Mouse (Mus musculus) T-helper 1 cell (primary cell): ENCODE measurements around the gene Galnt7.

Source experiments
- in situ Hi-C: fragments of 300-600 bp; cut with MboI, MseI; formaldehyde crosslinking; loops from one replicate; pipeline ENCODE4 v1.15.1; 2025; ENCODE audit warnings: high pct_unique_total_duplicates

The Galnt7 gene

GRCm38 (mm10) chr8:57628787-57629664 lies 23.8 kb downstream of the Galnt7 start:
- in situ Hi-C loops, result no loop called here

GRCm38 (mm10) chr8:57627946-57628786 lies 24.7 kb downstream of the Galnt7 start:
- in situ Hi-C loops, result no loop called here

GRCm38 (mm10) chr8:57623955-57624354 lies 28.9 kb downstream of the Galnt7 start:
- in situ Hi-C loops, result no loop called here

- in situ Hi-C loops, result no loop called here
Observed at GRCm38 (mm10) chr8:57623051-57623450, 29.8 kb downstream of the Galnt7 start.

DNA sequence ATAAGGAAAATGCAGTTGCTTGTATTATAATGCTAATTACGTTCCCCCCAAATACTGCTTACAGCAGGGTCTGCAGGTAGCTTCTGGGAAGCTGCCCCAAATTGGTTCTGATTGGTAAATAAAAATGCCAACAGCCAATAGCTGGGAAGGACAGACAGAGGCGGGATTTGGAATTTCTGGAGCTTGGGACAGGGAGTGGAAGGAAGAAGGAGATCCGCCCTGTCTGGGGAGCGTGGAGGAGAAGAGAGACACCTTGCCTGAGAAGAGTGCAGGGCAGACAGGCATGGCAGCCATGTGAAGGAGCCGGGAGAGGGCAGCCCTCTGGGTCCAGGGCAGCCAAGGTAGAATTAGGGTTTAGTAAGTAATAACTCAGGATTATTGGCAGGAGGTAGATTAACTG lies 35.9 kb downstream of the Galnt7 start:
- in situ Hi-C loops, result no loop called here

DNA sequence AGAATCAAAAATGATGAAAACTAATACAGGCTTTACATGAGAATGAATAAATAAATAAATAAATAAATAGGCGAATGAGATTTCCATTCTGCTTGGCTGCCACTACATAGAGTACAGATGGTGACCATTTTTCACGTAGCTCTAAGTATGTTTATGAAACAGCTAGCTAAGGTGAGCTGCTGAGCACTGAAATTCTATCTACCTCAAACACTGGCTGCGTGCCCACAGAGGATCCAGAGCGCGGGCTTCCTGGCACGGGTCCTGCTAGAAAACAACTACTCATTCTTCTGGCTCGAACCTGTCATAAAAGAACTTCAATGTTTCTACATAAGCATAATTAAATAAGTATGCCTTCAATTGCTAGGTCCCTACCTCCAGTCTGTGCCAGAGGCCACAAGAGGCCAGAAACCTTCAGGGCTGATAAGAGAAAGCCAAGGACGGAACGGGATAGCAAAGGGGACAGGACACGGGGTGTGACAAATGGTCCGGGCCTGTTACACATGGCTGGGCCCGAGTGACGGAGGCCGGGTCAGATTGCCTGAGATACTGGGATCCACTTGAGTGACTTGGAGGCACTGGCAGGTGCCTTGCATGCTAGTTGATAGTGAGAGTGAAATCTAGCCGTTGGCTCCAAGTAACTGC lies 37.7 kb downstream of the Galnt7 start:
- in situ Hi-C loops, result no loop called here

GRCm38 (mm10) chr8:57611419-57611977 lies 41.3 kb downstream of the Galnt7 start:
- in situ Hi-C loops, result no loop called here

DNA sequence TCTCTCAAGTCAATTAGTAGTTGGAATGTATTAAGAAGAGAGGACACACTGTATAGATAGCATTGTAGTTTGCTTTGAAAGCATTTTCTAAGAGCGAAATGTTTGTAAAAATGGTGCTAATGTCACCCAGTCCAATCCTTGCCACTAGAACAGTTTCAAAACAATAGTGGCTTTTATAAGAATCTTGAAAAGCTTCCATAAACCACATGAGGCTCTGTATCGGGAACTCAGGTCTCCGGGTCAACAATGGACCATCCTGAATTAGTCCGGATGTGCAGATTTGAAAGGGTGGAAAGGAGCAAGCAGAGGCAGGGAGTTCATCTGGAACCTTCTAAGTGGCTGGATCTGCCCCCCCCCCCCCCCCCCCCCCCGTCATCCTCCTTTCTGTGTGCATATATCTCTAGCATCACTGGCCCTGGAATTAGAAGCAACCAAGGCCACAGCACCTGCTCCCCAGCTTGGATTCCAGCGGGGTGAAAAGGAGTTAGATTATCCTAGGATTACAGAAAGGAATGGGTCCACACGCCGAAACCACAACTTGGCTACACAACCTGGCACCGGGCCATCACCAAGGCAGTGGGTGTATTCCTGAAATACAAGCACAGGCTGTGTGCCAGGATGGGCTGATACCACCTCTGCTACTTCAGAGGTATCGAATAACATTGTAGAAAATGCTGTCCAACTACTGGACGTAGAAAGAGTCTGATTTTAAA lies 42.0 kb downstream of the Galnt7 start:
- in situ Hi-C loops, result no loop called here

GRCm38 (mm10) chr8:57602511-57602910 lies 50.3 kb downstream of the Galnt7 start:
- in situ Hi-C loops, result no loop called here

DNA sequence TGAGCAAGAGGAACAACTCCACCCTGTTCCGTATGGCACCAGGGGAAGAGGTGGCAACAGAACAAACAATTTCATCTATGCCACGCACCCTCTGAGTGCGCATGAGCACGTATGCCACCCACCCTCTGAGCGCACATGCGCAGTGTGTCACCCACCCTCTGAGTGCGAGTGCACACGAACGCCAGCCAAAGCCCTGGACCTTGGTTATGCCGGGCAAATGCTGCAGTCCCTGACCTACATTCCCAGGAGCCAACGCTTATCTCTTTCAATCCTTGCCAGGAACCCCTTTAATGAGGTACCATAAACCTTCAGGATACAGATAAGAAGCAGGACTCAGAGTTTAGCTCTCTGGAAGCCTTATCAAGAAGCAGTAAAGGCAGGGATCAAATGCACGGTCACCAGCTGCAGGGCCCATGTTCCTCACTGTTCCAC lies 50.8 kb downstream of the Galnt7 start:
- in situ Hi-C loops, result no loop called here

DNA sequence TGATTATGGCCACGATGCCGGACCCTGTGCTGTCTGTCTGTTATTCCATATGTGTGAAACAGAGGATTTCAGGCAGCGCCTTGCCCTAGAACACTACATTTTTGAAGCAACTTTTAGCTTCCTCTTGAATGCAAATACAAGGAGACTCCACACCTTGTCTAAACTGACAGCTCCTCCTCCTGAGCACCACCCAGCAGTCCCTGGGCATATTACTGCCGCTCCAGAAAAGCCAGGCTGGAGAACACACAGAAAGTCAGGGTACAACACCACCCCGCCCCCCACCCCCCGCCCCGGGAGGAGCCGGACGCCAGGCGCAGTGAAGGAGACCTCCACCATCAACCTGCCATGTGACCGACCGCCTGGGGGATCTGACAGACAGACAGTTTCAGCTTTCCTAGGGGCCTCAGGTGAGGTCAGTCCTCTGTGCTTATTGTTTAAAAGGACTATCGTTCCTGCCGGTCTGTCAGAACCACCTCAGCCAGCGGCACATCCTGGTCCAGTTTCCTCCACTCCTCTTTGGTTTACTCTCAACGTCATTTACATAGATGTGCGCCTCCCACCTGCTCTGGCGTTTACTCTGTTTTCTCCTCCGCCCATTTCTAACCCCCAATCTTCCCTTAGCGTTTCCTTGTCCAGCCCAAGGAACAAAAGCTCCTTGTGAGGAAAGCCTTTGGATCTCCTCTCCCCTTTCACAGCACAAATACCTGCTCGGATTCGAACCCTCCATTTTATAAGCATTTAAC lies 52.8 kb downstream of the Galnt7 start:
- in situ Hi-C loops, result no loop called here

GRCm38 (mm10) chr8:57595853-57596252 lies 57.0 kb downstream of the Galnt7 start:
- in situ Hi-C loops, result no loop called here

GRCm38 (mm10) chr8:57594175-57594885 lies 58.5 kb downstream of the Galnt7 start:
- in situ Hi-C loops, result no loop called here

GRCm38 (mm10) chr8:57592604-57593003 lies 60.2 kb downstream of the Galnt7 start:
- in situ Hi-C loops, result no loop called here

GRCm38 (mm10) chr8:57591681-57592080 lies 61.2 kb downstream of the Galnt7 start:
- in situ Hi-C loops, result no loop called here

DNA sequence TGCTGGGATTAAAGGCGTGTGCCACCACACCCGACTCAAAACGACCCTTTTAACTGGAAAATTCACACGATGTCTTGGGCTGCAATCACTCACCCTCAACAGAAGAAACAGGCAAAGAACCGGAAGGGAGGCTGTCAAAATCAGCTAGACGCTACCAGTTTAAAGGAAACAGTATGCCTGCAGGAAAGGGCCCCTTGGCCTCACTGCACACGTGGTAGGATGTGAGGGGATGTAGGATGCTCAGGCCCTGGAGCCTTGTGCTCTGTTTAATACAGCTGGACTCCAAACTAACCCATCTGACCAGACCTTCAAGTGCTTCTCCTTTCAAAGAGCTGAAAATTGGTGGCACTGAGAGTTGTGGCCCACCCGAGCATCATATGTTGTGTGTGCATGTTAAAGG lies 62.8 kb downstream of the Galnt7 start:
- in situ Hi-C loops, result no loop called here

DNA sequence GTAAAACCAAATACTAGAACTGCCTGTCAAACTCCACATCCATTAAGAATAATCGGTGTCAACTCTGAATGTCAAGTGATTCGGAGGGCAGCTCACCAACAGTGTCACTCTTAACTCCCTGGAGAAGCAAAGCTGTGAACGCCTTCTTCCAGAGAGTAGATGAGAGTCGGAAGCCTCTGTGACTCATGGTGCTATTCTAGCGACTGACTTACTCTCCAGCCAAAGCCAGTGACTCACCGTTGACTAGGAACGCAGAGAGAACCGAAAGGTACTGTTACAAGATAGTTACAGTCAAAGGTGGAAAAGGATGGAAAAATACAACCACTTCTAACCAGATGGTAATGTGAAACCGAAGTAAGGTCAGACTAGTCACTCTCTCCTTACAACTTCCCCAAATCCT lies 63.7 kb downstream of the Galnt7 start:
- in situ Hi-C loops, result no loop called here

- in situ Hi-C loops, result no loop called here
Observed at GRCm38 (mm10) chr8:57588604-57589003, 64.2 kb downstream of the Galnt7 start.

- in situ Hi-C loops, result no loop called here
Observed at GRCm38 (mm10) chr8:57586667-57587066, 66.2 kb downstream of the Galnt7 start.

DNA sequence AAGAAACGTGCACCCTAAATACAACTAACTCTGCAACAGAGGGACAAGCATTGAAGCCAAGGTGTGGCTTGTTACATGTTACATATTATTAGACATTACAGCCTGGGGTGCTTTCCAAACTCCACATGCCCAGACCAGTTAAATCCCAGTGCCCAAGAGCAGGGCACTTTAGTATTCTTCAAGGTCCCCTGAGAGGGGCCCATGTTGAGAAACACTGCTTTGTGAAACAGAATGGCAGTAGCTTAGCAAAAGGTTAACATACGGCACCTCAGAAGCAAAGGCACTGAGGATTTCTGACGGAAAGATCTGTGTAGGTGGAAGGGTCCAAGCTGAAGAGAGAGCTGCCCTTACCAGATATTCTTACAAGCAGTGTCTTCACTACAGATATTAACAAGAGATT lies 67.0 kb downstream of the Galnt7 start:
- in situ Hi-C loops, result no loop called here
